Mouse (Mus musculus): ENCODE data around the gene Acod1.

The Acod1 gene

DNA sequence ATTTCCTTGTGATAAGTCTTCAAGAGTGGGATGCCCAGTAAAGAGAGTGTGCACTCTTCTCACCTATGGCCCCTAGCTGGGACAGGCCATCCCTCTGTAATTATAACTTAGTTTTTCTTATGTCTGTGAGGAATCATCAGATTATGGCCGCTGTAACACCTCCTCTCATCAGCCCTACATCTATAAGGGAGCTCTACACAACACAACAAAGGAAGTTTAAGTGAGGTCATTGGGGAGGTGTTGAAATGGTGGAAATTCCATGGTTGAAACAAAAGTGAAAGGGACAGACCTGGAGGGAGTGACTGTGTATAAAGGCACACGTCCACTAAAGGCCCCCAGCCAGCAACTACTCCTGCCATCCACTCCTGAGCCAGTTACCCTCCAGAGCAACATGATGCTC lies at the start of gene Acod1:
TSS of gene Acod1 (plus strand) at position 301 of the 400 bp plus-strand sequence.
- DNase-seq (ENCODE audit: low read depth, low spot score), result no peak

DNA sequence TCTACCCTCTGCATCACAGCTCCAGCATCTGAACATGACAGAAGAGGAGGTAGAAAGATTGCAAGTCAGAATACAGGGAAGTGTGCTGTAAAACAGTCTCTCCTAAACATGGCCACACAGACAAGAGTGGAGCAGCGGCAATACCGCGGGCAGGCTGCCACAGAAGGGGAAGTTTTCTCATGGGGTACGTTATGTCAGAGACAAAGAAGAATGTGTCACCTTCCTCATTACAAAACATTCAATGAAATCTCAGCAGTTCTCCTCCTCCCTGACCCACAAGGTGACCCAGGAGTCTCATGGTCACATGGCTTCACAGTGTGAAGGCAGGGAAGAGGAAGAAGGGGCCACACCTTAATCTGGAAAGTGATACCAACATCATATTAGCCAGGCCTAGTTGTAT lies 39.0 kb upstream of the Acod1 start:
- no peak for DNase-seq (ENCODE audit: low read depth, low spot score)

DNA sequence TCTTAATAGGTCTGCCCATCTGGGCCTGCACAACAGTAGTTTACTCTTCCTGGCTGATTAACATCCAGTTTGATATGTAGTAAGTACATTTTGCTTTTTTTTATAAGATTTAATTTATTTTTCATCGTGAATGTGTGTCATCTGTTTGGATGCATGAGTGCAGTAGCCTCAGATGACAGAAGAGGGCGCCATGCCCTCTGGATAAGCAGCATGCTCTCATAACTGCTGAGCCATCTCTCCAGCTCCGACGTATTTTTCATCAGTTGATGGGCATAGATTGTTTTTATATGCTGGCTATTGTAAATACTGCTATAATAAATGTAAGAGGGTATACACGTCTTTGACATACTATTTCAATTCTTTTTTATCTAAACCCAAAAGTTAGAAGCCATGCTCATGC lies 35.0 kb upstream of the Acod1 start:
- DNase-seq (ENCODE audit: low read depth, low spot score), result peak; percentile 68

DNA sequence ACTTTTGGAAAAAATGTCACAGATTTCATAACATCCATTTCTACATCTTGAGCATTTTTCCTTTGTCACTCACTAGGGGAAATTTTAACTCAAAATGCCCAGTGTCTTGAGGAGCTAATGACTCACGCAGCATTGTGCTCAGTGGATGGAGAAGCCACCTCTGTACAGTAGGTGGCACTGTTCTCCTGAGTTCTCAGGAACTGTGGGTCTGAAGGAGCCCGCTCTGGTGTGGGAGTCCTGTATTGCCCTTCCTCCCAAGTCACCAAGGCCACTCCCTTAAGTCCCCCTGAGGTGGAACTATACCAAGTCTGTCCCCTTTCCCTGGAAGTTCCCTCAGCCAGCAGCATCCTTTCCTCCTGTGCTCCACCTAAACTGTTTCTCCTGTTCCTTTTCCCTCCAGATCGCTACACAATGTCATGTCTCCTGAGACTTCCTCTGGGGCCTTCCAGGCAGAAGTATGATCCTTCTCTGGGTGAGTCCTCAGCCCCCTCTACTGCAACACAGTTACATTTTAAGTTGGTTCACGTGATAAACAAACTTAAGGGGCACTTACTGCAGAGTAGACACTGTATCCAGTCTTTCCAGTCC lies 34.1 kb upstream of the Acod1 start:
- peak; percentile 86 for DNase-seq (ENCODE audit: low read depth, low spot score)

DNA sequence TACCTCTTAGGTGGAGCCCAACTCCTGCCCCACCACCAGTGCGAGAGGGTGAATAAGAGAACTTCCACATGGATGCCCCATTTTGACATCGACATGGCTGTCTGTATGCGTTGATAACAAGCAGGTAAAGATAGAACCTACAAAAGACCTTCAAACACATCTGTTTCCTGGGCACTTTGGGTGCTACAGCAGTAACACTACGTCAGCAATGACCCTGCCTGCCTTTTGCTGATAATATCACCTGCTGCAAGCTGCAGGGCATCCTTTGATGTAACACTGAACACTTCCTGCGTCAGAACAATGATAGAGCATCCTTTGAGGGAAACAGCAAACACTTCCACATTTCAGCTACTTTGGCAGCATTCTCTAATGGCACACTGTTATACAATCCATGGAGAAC lies 29.8 kb upstream of the Acod1 start:
- DNase-seq (ENCODE audit: low read depth, low spot score), result no peak

DNA sequence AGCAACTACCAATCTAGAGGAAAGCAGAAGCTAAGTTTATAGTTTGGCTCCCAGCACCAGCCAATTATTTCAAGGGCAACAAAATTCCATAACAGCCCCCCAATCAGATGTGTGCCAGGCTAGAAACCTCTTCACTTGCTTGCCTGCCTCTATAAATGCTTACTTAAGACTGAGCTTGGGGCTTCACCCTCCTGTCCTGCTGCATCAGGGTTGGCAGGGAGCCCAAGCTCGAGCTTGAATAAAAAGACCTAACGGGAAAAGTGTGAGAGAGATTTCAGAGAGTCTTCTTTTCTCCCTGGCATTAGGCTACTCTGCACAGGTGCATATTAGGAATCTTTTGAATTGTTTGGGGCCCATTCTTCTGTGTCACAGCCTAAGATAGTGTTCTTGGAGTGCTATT lies 26.7 kb upstream of the Acod1 start:
- no peak for DNase-seq (ENCODE audit: low read depth, low spot score)

DNA sequence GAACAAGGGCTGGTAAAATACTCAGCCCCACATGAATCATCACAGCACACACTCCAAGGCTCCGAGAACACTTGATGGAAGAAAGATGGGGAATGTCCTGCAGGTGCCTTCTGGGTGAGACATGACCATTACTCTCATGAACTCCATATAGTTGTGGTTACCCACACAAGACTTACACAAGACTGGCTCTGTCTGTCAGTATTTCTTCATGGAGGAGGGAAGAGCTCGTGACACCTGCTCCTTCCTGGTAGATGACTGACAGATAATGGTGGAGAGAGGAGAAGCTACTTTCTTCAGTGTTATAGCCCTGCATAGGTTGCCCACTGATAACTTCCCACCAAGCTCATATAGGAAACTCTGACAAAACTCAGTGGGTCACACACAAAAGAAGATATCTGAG lies 17.6 kb upstream of the Acod1 start:
- no peak for DNase-seq (ENCODE audit: low read depth, low spot score)

DNA sequence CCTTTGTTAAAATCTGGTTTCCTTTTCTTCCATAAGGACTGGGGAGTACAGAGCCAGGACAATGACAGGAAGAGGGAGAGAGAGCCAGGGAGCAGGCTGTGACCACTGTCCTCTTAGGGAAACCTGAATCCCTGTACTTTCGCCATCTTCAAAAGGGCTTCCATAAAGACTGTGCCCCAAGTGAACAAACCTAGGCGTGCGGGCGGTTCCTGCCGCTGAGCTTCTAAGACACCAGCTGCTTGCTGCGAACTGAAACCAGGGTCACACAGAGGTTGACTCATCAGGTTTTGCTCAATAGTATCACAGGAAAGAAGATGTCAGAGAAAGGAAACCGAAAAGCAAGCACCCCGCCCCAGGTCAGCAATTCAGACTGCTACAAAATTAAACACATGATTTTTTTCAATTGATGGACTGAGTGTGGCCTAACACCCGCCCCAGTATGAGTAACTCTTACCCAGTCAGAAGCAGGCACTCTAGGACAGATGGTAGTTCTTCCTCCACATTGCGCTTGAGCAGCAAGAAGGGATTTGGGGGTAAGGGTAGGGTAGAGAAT lies 13.4 kb upstream of the Acod1 start:
- peak; percentile 20 for DNase-seq (ENCODE audit: low read depth, low spot score)

DNA sequence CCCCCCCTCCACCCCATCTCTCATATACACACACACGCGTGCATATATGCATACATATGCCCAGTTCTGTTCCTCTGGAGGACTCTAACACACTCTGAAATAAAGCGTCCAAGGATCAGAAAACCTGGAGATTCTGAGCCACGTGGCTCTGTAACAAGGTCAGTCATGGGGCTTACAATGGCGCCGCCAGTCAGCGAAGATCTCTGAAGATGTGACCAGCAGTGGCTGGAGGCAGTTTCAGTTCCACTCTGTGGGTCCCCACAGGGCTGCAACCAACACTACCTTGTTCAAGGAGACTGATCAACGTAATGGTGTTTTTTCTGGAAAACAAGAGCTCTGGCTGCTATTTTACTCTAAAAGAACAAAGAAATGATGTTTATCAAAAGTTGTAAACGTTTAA lies 12.7 kb upstream of the Acod1 start:
- DNase-seq (ENCODE audit: low read depth, low spot score), result no peak

DNA sequence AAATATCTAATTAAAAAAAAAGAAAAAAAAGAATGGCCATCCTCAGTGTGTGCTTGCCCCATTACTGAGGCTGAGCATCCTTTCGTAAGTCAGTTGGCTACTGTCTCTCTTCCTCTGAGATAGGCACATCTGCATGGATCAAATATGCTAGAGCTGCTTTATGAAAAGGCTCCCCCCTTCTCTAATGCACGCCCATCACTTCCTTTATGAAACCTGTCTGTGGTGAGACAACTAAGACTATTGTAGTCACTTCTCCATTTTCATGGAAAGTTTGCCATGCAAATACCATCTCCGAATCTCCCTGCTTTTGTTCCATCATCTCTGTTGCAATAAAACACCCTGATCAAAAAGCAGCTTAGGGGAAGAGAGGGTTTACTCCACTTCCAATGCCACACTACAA lies 9.8 kb upstream of the Acod1 start:
- DNase-seq (ENCODE audit: low read depth, low spot score), result no peak

DNA sequence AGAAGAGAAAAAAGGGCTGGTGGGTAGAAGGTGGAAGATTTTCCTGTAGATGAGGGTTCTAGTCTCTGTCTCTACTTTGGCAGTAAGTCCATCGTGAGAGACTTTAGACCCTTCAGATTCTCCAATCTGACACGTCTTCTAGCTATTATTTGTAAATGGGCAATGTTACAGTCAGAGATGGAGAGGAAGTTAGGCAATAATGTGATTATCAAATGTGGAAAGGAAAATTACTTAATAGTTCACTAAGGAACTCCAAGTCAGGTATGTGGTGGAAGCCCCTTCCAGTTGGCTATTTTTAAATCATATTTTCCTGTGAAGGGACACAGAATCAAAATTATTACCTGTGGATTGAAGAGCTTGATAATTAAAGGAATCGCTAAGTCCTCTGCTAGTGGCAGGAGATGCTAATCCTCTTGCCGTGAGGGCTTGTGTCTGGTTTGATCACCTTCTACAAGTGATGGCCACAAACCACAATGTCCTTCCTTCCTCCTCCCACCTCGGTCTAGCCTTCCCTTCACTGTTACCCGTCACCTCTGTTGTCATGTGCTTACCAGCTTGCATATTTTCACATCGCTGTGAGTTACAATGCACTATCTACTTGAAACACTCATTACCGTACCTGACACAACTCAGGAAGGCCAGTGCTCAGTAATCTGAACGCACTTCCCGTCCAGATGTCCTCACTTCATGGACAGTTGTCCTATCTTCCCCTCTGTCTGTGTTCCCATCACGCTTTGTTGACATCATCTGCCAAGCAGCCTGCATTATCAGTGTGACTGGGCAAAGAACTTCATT lies 1.7 kb downstream of the Acod1 start:
- no peak for DNase-seq (ENCODE audit: low read depth, low spot score)

DNA sequence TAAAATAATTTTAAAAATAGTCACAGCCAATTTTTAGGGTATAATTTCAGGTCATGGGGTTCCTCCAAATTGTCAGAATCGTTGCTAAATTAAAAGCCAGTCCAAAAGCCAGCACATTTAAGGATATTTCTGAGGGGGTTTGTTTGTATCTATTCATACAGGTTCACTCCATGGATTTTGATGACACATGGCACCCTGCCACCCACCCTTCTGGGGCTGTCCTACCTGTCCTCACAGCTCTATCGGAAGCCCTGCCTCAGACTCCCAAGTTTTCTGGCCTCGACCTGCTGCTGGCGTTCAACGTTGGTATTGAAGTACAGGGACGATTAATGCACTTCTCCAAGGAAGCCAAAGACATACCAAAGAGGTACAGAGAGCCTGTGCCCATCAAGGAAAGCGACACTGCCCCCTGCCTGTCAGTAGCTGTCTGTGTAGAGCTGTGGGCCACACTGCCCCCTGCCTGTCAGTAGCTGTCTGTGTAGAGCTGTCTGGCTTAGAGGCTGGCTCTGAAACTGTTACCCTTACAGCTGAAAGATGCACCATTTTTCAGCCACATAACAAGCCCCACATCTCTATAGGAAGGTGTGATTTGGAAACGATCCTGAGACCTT lies 4.5 kb downstream of the Acod1 start:
- peak; percentile 88 for DNase-seq (ENCODE audit: low read depth, low spot score)

DNA sequence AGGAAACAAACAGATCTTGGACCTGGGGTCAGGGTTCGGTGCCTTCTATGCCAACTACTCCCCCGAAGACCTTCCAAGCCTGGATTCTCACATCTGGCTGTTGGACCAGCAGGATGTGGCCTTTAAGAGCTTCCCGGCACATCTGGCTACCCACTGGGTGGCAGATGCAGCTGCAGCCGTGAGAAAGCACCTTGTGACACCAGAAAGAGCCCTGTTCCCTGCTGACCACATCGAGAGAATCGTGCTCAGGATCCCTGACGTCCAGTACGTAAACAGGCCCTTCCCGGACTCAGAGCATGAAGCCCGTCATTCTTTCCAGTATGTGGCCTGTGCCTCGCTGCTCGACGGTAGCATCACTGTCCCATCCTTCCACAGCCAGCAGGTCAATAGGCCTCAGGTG lies 8.0 kb downstream of the Acod1 start:
- DNase-seq (ENCODE audit: low read depth, low spot score), result no peak

DNA sequence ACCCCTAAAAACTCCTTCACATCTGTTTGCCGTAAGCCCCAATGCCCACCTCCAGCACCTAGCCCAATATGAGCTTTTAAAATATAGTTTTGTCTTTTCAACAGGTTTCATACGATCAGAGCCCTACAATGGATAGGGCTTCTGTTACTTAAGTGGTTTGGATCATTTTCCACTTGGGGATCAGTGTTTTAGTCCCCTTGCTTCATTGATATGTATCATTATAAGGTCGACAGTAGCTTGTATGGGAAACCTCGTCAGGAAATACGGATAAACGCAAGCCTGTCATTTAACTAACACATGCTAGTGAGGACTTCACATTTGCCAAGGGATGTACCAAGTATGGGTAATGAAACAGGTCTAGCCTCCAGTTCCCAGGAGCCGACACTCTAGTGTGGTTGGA lies 9.8 kb downstream of the Acod1 start:
- no peak for DNase-seq (ENCODE audit: low read depth, low spot score)

DNA sequence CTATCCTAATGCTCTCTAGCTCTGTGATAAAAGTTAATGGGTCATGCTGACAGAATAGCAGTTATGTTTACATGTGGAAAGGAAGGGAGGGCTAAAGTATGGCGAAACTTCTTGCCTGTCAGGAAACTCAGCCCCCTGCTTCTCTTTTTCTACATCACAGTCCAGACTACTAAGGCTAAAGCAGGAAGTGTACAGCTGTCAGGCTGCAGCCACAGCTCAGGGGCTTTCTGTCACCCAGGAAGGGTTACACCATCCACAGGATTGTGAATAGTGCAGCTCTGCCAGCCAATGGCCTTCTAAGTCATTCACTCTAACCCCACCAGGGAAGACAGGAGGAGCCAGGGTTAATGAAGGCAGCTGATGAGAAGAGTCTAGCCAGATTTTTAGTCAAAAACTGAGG lies 12.2 kb downstream of the Acod1 start:
- peak; percentile 41 for DNase-seq (ENCODE audit: low read depth, low spot score)

DNA sequence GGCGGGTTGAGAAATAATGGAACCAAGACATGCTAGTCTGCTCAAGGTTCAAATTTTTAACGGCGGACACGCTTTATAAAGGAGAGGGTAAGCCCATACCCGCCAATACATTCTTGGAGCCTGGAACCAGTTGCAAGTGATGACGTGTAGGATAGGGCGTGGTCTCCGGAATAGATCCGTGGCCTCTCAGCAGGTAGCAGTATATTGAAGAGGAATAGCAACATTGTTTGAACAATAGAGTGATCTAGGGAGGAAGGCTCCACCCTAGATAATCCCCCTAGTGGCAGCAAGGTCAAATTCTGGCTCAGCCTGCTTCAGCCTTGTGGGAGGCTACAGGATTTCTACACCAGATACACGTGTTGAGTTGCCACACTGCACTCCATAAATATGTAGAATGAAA lies 12.7 kb downstream of the Acod1 start:
- peak; percentile 93 for DNase-seq (ENCODE audit: low read depth, low spot score)

DNA sequence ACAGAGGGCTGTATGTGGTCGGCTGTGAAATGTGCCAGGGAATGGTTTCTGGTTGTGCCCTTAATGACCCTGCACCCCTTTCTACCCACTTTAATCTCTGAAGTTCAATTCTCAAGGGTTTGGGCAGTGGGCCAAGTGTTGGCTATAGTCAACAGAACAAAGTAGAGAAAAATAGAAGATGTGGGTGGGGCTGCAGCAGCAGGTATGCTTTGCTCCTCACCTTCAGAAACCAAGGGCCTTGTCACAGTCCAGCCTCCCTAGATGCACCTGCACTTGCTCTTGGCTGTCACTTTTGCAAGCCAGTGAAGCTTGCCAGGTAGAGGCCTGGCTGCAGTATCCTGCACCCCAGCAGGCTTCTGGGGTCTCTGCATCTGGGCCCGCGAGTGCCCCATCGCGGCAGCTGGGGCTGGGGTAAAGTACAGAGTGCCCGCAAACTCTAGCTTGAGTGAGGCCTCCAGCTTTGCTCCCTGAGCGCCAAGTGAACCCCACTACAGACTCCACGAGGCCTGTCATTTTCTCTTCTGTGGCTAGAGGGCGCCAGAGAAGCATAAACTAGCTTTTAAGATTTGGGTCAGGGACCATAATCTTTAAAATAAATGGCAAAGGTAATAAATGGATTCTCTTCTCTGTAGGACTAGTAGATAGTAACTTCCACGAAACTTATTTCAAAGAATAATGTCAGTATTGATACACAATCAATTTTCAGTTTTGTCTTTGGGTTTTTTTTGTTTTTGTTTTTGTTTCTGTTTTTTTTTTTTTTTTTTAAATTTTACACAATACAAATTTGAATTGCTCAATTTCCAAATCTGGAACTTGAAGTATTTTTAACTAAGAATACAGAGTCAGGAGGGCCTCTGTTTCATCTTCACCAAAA lies 18.8 kb downstream of the Acod1 start:
- peak; percentile 82 for DNase-seq (ENCODE audit: low read depth, low spot score)

DNA sequence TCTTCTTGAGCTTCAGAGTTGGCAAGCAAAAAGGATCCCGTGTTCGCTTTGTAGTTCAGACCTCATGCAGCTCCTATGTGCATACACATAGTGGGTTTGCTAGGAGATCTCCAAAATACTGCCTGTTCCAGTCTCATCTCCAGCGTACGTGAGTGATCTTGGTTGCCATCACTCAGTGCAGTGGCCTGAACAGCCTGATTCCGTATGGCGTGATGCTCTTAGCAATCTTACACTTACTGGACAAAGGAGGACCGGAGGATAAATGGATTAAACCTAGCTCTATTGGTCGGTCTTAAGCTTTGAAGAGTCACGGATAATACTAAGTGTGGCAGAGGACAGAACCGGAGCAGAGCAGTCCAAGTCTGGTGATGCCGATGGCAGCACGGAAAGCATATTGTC lies 22.7 kb downstream of the Acod1 start:
- DNase-seq (ENCODE audit: low read depth, low spot score), result no peak

DNA sequence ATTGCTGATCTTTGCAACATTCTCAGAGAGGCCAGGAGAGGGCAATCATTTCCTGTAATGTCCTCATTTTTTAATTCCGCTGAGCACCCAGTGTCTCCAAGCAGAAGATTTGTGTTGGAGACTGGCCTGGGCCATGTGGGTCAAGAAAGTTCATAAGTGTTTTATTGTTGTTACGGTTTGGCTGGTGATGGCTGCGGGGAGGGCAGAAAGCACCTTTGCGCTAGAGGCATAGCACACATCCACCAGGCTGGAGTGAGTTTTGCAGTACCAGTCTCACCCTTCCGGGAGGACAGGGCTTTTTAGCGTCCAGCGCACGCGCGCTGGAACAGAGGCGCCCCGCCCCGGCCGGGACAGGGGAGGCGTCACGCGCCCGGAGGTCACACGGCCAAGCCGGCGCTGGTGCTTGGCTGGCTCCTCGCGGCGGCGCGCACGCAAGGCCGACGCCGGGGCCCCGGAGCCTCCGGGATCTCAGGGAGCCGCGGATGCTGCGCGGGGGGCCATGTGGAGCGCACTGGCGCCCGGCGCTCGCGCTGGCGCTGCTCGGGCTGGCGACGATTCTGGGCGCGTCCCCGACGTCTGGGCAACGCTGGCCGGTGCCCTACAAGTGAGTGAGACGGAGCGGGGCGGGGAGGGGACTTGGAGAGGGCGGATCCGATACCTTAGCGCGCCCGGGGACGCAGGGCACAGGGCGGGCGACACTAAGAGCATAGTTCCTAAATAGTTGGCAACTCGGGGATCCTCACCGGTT lies 23.3 kb downstream of the Acod1 start, which contains the start of gene Cln5:
TSS of gene Cln5 (plus strand) at position 353 of the 748 bp plus-strand sequence.
- DNase-seq (ENCODE audit: low read depth, low spot score), result peak; percentile 91

DNA sequence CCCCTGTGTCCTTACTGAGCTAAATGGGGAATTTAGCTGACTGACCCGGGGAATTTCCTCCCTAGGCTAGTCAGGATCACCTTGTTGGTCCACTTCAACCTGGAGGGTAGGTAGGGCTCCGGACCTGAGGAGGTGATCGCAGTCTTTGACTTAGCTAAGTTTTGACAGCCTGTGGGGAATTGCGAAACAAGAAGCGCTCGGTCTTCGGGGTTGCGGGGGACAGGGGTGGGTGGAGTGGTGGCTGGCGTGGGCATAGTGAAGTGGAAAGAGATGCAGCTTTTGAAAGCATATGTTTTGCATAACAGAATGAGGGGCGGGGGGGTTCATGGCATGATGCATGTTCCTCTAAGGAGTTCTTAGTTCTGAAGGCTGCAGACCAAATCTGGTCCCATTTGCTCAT lies 24.0 kb downstream of the Acod1 start:
- no peak for DNase-seq (ENCODE audit: low read depth, low spot score)

DNA sequence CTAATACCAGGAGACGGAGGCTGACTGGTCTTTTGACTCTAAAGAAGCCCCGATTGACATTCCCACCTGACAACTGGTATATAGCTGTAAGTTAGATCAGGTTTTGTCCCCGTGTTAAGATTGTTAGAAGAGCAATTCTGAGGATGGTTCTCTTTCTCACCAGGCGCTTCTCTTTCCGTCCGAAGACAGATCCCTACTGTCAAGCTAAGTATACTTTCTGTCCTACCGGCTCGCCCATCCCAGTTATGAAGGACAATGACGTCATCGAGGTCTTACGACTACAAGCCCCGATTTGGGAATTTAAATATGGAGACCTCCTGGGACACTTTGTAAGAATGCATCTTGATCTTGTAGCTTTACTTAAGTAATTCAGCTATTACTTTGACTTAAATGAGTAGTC lies 24.7 kb downstream of the Acod1 start:
- no peak for DNase-seq (ENCODE audit: low read depth, low spot score)
